Mouse (Mus musculus): ENCODE results near the gene Rnf113a2.

Rnf113a2 gene

GRCm38 (mm10) chr12:84408819-84409507 is 8.0 kb upstream of the Rnf113a2 start, which contains the start of the genes Entpd5 and Bbof1:
Gene Entpd5 (minus strand): TSS chr12:84409029.
Gene Bbof1 (plus strand): TSS chr12:84409071.
- peak; percentile 93 for DNase-seq

GRCm38 (mm10) chr12:84417605-84417922 is 568 bp downstream of the Rnf113a2 start:
- no peak for DNase-seq

- no peak for DNase-seq
Measured at GRCm38 (mm10) chr12:84423990-84424389, 7.0 kb downstream of the Rnf113a2 start.

- no peak for DNase-seq
Measured at GRCm38 (mm10) chr12:84429825-84430224, 12.8 kb downstream of the Rnf113a2 start.

GRCm38 (mm10) chr12:84438697-84439096 is 21.7 kb downstream of the Rnf113a2 start:
- no peak for DNase-seq

GRCm38 (mm10) chr12:84442526-84442925 is 25.5 kb downstream of the Rnf113a2 start:
- no peak for DNase-seq

- DNase-seq = peak; percentile 9
Measured at GRCm38 (mm10) chr12:84447386-84447785, 30.4 kb downstream of the Rnf113a2 start.

- DNase-seq = peak; percentile 20
Measured at GRCm38 (mm10) chr12:84448181-84448580, 31.2 kb downstream of the Rnf113a2 start.

GRCm38 (mm10) chr12:84449887-84450286 is 32.9 kb downstream of the Rnf113a2 start:
- DNase-seq = peak; percentile 19

- DNase-seq = peak; percentile 66
Measured at GRCm38 (mm10) chr12:84450351-84450717, 33.3 kb downstream of the Rnf113a2 start.

GRCm38 (mm10) chr12:84450718-84451646 is 34.0 kb downstream of the Rnf113a2 start, which contains the start of the genes Aldh6a1 and Lin52:
Gene Aldh6a1 (minus strand): TSS chr12:84451004.
Gene Lin52 (plus strand): TSS chr12:84451422.
- DNase-seq = peak; percentile 97

- no peak for DNase-seq
Measured at GRCm38 (mm10) chr12:84451801-84452200, 34.8 kb downstream of the Rnf113a2 start.

GRCm38 (mm10) chr12:84456911-84457310 is 39.9 kb downstream of the Rnf113a2 start:
- DNase-seq = no peak

GRCm38 (mm10) chr12:84459845-84460244 is 42.8 kb downstream of the Rnf113a2 start:
- DNase-seq = no peak

- DNase-seq = no peak
Measured at GRCm38 (mm10) chr12:84461416-84461815, 44.4 kb downstream of the Rnf113a2 start.

- no peak for DNase-seq
Measured at GRCm38 (mm10) chr12:84462856-84463255, 45.9 kb downstream of the Rnf113a2 start.
